Mouse (Mus musculus) heart, embryonic 14.5 days (tissue): ENCODE results near the gene Spem2. TPM values are rescaled to one million over a fixed set of nuclear protein-coding genes. Genes with fewer than 3 reads are reported as not detected.
A peak's percentile ranks its signal among the peaks of the same experiment; 100 is the strongest.

Source experiments
- ATAC-seq: fragments of 200-750 bp; cut with Nextera tagmentation; 2 replicates; pipeline ENCODE4 v1.8.0; 2017; ENCODE audit warnings: low read depth, moderate TSS enrichment; ENCODE audit not compliant: insufficient number of reproducible peaks, insufficient read depth, low FRiP score
- H3K27ac ChIP-seq, 2 experiments: fragments of 200-500 bp in 1 of 2; fragments of 300-500 bp in 1 of 2; sonication (generic) in 1 of 2; replicated peaks in 1 of 2; 2 replicates each; pipeline ENCODE4 v1.5.1; 2012 to 2014; ENCODE audit warnings: low read depth in 2 of 2, low read length in 2 of 2, control low read depth in 1 of 2, mild to moderate bottlenecking in 1 of 2, mixed read lengths in 1 of 2; ENCODE audit not compliant: control insufficient read depth in 1 of 2, insufficient read depth in 1 of 2
- H3K27me3 ChIP-seq: fragments of 300-500 bp; sonication (generic); 2 replicates; pipeline ENCODE4 v1.6.1; 2014; ENCODE audit warnings: mild to moderate bottlenecking, low read length, control low read depth; ENCODE audit not compliant: control insufficient read depth, insufficient read depth
- H3K36me3 ChIP-seq: fragments of 300-500 bp; sonication (generic); 2 replicates; pipeline ENCODE4 v1.6.1; 2014; ENCODE audit warnings: mild to moderate bottlenecking, control low read depth, low read length, mixed read lengths; ENCODE audit not compliant: control insufficient read depth, insufficient read depth
- H3K4me1 ChIP-seq, 2 experiments: fragments of 200-500 bp in 1 of 2; fragments of 300-500 bp in 1 of 2; sonication (generic) in 1 of 2; 2 replicates each; pipeline ENCODE4 v1.6.1; 2012 to 2014; ENCODE audit warnings: low read length in 2 of 2, control low read depth in 1 of 2, mixed read lengths in 1 of 2; ENCODE audit not compliant: control insufficient read depth in 2 of 2, insufficient read depth in 2 of 2
- H3K4me2 ChIP-seq: fragments of 300-500 bp; sonication (generic); 2 replicates; pipeline ENCODE4 v1.6.1; 2014; ENCODE audit warnings: mild to moderate bottlenecking, low read length
- H3K4me3 ChIP-seq, 2 experiments: fragments of 200-500 bp in 1 of 2; fragments of 300-500 bp in 1 of 2; sonication (generic) in 1 of 2; 2 replicates each; pipeline ENCODE4 v1.5.1; 2012 to 2014; ENCODE audit warnings: low read length in 2 of 2, mild to moderate bottlenecking in 2 of 2, control low read depth in 1 of 2, low read depth in 1 of 2, moderate library complexity in 1 of 2; ENCODE audit not compliant: control insufficient read depth in 1 of 2, insufficient read depth in 1 of 2
- H3K9ac ChIP-seq: fragments of 300-500 bp; sonication (generic); 2 replicates; pipeline ENCODE4 v1.6.1; 2014; ENCODE audit warnings: mild to moderate bottlenecking, low read length
- H3K9me3 ChIP-seq: fragments of 300-500 bp; sonication (generic); 2 replicates; pipeline ENCODE4 v1.6.1; 2016; ENCODE audit warnings: low read length, control low read depth; ENCODE audit not compliant: control insufficient read depth
- WGBS: fragments of 180-500 bp; shearing (Covaris S2); extraction: QIAGEN DNeasy Blood & Tissue Kit; methylation state at CpG from one replicate; pipeline ENCODE4 v1.1.7; 2014; 5-methylcytosine and 5-hydroxymethylcytosine counted together
- polyA plus RNA-seq: library from polyadenylated mRNA; unstranded; fragments of >200 nt; fragmentation: Nextera tagmentation; extraction: Ambion mirVana; gene quantifications from 2 replicates; pipeline ENCODE4 v1.2.1, GENCODE M21; 2014

Gene Spem2
- polyA plus RNA-seq, 1 experiment from 2014 or later = not detected

DNA sequence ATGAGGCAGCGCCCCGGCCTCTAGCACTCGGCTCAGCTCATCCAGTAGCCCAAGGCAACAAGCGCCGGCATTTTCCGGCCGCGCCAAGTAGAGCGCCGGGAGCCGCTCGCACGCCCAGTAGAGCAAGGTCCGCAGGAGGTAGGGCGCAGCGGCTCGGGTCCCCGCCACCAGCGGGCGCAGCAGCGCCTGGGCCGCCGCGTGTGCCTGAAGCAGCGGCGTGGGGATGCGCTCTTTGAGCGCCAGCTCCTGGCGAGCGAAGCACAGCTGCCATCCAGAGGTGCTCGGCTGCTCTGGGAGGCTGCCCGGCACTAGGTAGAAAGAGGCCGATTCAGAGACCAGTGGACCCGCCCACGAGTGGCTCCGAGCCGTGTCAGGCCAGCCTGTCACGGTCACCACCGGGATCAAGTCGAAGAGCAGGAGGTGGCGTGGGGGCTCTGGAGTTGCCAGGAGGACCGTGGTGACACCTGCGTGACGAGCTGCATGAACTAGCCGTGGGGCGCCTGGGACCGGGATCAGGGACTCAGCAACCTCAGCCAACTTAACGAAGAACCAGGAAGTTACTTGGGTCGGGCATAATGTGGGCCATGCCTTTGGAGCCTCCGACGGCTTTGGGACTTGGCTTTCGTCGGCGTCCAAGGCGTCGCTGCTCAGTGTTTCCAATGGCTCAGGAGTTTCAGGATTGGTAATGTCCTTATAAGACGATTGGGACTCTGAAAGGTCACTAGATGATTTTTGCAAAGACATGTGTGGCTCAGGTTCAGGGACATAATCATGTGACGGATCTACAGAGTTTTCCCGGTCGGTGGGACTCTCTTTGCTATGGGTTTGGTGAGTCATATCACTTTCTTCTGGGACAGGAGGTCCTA is 14.2 kb downstream of the Spem2 start:
- peak; percentile 36; the same call in 1 of the 2 replicates for ATAC-seq
- H3K9me3 ChIP-seq = peaks cover 5% of the 10 kb centered on the region; the same call in 1 of the 2 replicates
- 2% methylated on average over 60 of the region's 60 CpGs for WGBS
- H3K27me3 ChIP-seq = peaks cover 18% of the 10 kb centered on the region; the same call in 1 of the 2 replicates
- peak overlapping the region; percentile 69 for H3K9ac ChIP-seq
- H3K36me3 ChIP-seq = no peaks in the 10 kb centered on the region
- no peak overlapping the region for H3K27ac ChIP-seq
- H3K4me2 ChIP-seq = peak overlapping the region; percentile 95
- peak overlapping the region; percentile 46 to 65 for H3K4me3 ChIP-seq
- H3K4me1 ChIP-seq = peaks cover 25 to 51% of the 10 kb centered on the region in 2 experiments

DNA sequence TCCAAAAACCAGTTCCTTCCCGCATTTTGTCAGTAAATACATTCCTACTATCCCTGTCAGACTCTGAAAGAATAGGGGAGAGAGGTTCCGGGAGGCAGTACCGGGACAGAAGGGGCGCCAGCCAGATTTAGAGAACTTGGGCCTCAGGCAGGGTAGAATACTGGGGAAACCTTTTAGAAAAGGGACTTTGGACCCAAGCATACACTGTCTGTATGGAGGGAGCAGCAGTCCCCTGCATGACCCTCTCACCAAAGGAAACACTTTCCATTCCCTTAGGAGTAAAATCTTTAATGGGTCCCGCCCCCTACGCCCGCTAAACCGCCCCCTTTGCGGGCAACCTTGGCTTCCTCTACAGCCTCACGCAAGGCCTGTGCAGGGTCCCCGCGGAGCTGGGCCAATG is 14.9 kb downstream of the Spem2 start:
- no peak overlapping the region for H3K27ac ChIP-seq
- 3% methylated on average over 12 of the region's 12 CpGs for WGBS
- peaks cover 18% of the 10 kb centered on the region; the same call in 1 of the 2 replicates for H3K27me3 ChIP-seq

DNA sequence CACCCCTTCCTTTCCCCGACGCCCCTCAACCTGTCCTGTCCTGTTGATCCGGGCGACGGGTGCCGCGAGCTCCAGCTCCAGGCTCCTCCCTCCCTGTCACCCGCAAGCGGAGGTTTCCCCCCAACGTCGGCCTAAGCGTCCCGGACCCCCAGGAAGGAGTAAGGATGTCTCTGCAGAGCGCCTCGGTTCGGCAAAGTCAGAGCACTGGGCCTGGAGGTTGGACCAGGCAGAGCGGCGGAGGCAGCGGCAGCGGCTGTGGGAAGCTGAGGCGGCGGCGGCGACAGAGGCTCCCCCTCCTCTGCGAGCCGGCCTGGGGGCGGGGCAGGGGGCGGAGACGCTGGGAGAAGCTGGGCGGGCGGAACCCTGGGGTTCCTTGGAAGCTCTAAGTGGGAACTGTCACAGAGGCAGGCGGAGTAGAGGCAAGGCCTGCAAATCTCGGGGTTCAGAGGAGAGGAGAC is 15.6 kb downstream of the Spem2 start:
- H3K27ac ChIP-seq = no peak overlapping the region
- peak overlapping the region; percentile 46 to 65 for H3K4me3 ChIP-seq
- peaks cover 5% of the 10 kb centered on the region; the same call in 1 of the 2 replicates for H3K9me3 ChIP-seq
- H3K4me2 ChIP-seq = peak overlapping the region; percentile 95
- no peak for ATAC-seq
- H3K36me3 ChIP-seq = no peaks in the 10 kb centered on the region
- 2% methylated on average over 32 of the region's 33 CpGs for WGBS
- H3K4me1 ChIP-seq = peaks cover 25 to 52% of the 10 kb centered on the region in 2 experiments
- H3K9ac ChIP-seq = peak overlapping the region; percentile 69
- H3K27me3 ChIP-seq = peaks cover 21% of the 10 kb centered on the region; the same call in 1 of the 2 replicates

More for the DNA sequence above, 14.9 kb downstream of the Spem2 start:
- H3K4me1 ChIP-seq = peaks cover 25 to 52% of the 10 kb centered on the region in 2 experiments
- no peaks in the 10 kb centered on the region for H3K36me3 ChIP-seq
- peak overlapping the region; percentile 69 for H3K9ac ChIP-seq
- H3K9me3 ChIP-seq = peaks cover 5% of the 10 kb centered on the region; the same call in 1 of the 2 replicates
- peak overlapping the region; percentile 95 for H3K4me2 ChIP-seq
- peak overlapping the region; percentile 46 to 65 for H3K4me3 ChIP-seq
- no peak for ATAC-seq

DNA sequence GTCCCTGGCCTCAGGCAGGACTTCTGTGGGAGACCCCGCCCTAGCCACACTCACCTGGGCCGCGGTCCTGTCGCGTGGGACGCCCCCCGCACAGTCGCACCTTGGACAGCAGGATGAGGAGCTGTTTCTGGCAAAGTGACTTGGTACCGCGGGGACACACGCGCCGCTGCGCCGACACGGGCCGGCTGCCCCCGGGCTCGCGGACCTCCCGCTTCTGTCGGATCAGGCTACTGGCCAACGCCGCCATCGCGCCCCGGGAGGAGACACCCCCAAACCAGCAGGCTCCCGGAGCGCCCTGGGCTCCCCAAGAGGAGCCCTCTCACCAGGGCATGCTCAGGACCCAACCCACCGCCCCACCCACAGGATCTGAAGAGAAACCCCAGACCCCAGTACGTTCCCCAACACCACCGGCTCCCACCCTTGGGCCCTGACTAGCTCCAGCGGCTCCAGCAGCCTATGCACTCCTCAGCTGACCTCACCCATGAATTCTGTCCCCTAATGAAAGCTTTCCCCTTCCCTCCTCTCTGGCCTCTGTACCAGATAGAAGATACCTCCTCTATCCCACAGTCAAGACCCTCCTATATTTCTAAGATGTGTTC is 16.8 kb downstream of the Spem2 start, which contains the start of gene Fgf11:
Fgf11 (minus strand) TSS at position 479 of the 599 bp plus-strand sequence.
- Histone ChIP-seq H3K9ac (peak within 1 kb of the TSS; percentile 69), H3K27ac (peak within 1 kb of the TSS; percentile 50 to 53), H3K27me3 (peaks cover 23% of the 10 kb centered on the region), H3K4me1 (peaks cover 25 to 52% of the 10 kb centered on the region in 2 experiments), H3K36me3 (no peaks in the 10 kb centered on the region), H3K4me3 (peak within 1 kb of the TSS; percentile 46 to 65), H3K9me3 (peaks cover 3% of the 10 kb centered on the region; the same call in 1 of the 2 replicates), H3K4me2 (peak within 1 kb of the TSS; percentile 95)
- ATAC-seq = no peak
- WGBS = under 1% methylated on average over 31 of the region's 33 CpGs

DNA sequence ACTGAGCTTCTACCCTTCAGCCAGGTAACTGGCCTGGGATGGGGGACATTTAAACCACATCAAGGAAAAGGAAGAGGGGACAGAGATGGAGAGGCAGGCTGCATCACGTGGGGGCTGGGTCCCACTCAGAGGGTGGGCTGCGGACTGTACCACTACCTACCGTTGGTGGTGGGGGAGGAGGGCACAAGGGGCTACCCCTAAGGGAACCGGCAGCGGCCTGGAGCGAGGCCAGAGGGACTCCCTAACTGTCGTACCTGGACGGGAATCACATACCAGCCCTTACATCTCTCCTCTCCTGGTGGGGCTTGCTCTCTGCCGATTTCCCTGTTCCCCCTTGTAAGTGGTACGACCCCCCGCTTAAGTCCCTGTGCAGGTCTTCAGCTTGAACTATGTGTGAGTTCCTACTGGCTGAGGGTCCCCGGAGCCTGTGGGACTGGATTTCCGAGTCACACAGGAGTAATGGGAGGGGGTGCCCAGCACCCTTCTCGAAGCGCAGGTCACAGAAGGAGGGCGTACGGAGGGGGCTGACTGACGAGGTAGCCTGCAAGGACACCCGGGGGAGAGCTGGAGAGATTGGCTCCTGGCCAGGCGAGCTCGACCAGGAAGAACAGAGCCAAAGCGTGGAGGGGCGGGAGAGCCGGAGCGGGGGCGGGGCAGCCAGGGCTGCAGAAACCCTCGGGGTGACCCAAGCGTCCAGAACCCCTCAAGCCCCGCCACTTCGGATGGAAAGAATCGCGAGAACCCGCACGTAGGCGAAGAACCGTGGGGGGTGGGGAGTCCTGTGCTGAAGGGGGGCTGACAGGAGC is 17.7 kb downstream of the Spem2 start:
- under 1% methylated on average over 36 of the region's 36 CpGs for WGBS
- peak; percentile 7; the same call in 1 of the 2 replicates for ATAC-seq
- no peaks in the 10 kb centered on the region for H3K36me3 ChIP-seq
- H3K4me3 ChIP-seq = peak overlapping the region; percentile 46 to 51
- peak overlapping the region; percentile 69 for H3K9ac ChIP-seq
- peaks cover 25 to 58% of the 10 kb centered on the region in 2 experiments for H3K4me1 ChIP-seq
- H3K27ac ChIP-seq = peak overlapping the region; percentile 50 to 53
- peak overlapping the region; percentile 95 for H3K4me2 ChIP-seq
- peaks cover 21% of the 10 kb centered on the region for H3K27me3 ChIP-seq
- no peaks in the 10 kb centered on the region for H3K9me3 ChIP-seq

DNA sequence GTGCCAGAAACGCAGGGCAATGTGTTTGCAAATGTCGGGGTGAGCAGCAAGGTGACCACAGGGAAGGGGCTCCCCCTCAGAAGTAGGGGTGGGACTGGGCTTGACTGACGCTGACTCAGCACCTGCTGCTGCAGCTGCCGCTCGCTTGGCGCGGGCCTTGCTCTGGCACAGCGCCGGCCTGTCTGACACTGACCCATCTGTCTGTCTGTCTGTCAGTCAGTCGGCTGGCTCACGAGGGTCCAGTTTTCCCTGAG is 18.2 kb downstream of the Spem2 start:
- Histone ChIP-seq H3K9me3 (no peaks in the 10 kb centered on the region), H3K27ac (no peak overlapping the region), H3K4me3 (peak overlapping the region; percentile 46 to 51), H3K4me1 (peaks cover 25 to 58% of the 10 kb centered on the region in 2 experiments), H3K36me3 (no peaks in the 10 kb centered on the region), H3K27me3 (peaks cover 16% of the 10 kb centered on the region), H3K4me2 (peak overlapping the region; percentile 95), H3K9ac (peak overlapping the region; percentile 69)
- ATAC-seq = no peak
- WGBS = 2% methylated on average over 11 of the region's 11 CpGs
